Mouse (Mus musculus): ENCODE measurements around the gene Gm44805.
A peak's percentile ranks its signal among the peaks of the same experiment; 100 is the strongest.

Gm44805 gene

DNA sequence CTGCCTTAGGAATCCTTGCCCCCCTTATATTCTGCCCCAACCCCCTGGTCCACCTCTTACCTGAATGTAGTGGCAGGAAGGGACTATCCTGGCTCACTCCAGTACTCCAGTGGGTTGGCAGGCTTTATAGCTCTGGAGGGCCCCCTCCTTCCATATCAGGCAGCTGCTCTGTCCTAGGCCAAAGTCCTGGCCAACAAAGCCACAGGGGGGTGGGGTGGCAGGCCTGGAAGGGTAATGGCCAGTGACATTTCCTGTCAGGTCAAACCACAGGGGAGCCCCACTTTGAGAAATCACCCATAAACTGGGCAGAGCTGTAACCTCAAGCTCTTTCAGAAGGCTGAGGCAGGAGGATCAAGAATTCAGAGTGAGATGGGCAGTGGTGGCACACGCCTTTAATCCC is 4.6 kb downstream of the Gm44805 start:
- no peak for DNase-seq

GRCm38 (mm10) chr7:19675824-19676223 is 5.4 kb downstream of the Gm44805 start:
- DNase-seq = no peak

- DNase-seq = no peak
Observed at GRCm38 (mm10) chr7:19673083-19673699, 8.0 kb downstream of the Gm44805 start.

DNA sequence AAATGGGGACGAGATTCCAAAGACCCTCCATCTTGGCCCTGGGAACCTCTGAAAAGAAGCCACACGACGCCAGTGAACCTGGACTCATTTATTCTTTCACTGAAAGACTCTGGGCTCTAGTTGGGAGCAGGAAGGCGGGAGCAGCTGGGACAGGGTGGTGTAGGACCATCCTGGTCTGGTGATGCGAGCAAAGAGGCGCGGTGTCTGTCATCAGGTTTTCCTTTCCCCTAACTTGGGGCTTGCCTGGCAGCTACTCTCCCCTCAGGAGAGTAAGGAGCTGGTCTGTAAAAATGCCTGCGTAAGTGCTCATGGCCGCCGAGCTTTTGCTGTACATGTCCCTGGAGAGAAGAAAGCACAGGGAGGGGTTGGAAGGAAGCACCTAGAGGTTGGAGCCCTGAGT is 9.7 kb downstream of the Gm44805 start:
- no peak for DNase-seq

- peak; percentile 97 for DNase-seq
Observed at GRCm38 (mm10) chr7:19668947-19669721, 12.1 kb downstream of the Gm44805 start.

GRCm38 (mm10) chr7:19667434-19667833 is 13.8 kb downstream of the Gm44805 start:
- DNase-seq = no peak

DNA sequence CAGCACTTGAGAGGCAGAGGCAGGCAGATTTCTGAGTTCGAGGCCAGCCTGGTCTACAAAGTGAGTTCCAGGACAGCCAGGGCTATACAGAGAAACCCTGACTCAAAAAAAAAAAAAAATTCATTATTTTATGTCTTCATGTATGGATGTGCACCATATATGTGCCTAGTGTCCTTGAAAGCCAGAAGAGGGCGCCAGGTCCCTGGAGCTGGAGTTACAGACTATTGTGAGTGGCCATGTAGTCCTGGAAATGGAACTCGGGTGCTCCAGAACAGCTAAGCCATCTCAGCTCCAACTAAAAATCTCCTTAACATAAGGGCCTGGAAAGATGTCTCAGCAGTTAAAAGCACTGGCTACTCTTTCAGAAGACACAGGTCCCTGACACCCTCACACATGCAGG is 14.5 kb downstream of the Gm44805 start:
- no peak for DNase-seq

- DNase-seq = peak; percentile 98
Observed at GRCm38 (mm10) chr7:19664955-19665841, 16.0 kb downstream of the Gm44805 start, which contains the start of gene Clptm1. TSS of gene Clptm1 (minus strand) at chr7:19665033.

- no peak for DNase-seq
Observed at GRCm38 (mm10) chr7:19664455-19664954, 16.7 kb downstream of the Gm44805 start.

GRCm38 (mm10) chr7:19663940-19664339 is 17.3 kb downstream of the Gm44805 start:
- no peak for DNase-seq

DNA sequence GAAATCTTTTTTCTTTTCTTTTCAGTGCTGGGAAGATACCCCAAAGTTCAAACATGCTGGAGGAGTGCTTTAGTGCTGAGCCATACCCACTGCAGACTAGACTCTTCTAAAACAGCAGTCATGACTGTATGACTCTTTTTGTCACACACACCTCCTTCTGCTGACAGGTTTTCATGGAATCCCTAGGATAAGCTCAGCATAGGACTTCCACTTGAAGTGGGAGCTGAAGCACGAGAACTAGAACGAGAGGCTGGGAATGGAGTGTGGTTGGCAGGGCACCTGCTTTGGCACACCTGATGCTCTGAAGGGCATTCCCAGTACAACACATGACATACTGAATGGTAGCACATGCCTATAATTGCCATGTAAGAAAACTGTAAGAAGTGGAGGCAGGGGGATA is 28.6 kb downstream of the Gm44805 start:
- no peak for DNase-seq

DNA sequence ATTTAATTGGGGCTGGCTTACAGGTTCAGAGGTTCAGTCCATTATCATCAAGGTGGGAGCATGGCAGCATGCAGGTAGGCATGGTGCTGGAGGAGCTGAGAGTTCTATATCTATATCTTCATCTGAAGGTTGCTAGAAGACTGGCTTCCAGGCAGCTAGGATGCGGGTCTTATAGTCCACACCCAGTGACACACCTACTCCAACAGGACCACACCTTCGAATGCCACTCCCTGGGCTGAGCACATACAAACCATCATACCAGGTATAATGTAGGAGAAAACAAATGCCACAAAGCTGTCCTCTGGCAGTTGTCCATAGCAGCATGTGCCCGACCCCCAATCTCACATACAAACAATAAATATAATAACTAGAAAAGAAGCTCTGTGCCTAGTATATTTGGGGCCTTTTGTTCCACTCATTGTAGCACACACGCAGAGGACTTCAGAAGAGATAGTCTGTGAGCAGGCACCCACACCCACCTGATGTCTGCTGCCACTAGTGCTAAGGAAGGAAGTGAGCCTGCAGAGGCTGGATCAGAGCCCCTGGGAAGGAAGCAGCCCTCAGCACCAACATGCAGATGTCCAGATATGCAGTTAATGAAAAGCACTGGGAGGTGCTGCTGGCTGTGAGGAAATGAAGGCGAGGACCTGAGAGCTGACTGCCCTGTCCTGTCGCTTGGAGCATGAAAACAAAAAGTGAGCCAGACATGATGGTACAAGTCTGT is 30.0 kb downstream of the Gm44805 start:
- no peak for DNase-seq

DNA sequence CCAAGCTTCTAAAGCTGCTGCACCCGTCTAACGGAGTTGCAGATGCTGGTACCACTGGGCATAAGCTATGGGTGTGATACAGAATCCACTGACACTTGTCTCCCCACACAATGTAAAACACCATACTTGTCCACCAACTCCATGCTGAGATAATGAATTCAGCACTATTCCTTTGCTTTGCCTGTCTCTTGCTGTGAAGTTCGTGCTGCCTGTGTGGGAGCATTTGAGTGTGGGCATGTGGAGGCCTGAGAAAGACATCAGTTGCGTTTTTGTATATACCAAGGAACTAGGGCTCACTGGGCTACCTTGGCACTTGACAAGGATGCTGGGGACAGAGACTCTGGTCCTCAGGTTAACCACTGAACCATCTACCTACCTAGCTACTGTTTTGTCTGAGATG is 40.0 kb downstream of the Gm44805 start:
- no peak for DNase-seq

- no peak for DNase-seq
Observed at GRCm38 (mm10) chr7:19635074-19635827, 46.0 kb downstream of the Gm44805 start.

GRCm38 (mm10) chr7:19634591-19634990 is 46.6 kb downstream of the Gm44805 start:
- DNase-seq = no peak

DNA sequence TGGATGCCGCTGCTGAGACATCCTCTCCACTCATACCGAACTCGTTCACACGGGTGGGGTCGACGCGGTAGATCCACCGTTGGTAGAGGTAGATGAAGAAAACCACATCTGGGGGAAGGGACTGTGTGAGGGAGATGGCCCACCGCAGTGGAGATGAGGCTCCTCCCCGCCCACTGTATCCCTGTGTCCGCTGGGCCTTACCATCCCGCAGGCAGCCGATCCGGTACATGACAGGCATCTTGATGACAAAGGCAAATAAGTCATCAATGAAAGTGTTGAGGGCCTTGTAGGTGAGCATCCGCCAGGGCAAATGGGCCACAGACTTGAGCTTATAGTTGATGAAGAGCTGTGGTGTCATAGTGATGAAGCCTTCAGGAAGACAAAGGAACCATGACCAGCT is 47.4 kb downstream of the Gm44805 start:
- DNase-seq = no peak

DNA sequence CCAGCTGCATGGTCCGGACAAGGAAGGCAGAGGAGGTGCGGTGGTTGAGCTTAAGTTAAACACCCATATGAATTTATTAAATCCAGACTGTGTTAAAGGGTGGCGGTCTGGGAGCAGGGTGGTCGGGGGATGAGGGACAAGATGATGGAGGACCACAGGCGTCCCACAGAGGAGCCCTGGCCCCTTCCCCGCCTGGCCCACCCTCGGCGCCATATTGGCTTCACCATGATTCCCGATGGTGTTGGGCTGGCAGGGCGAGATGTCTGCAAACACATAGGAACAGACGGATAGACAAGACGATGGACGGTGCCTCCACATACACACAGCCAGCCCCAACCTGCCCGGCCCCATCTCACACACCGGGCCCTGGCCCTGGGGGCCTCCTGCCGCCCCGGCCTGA is 48.0 kb downstream of the Gm44805 start:
- DNase-seq = no peak

GRCm38 (mm10) chr7:19632720-19633119 is 48.5 kb downstream of the Gm44805 start:
- DNase-seq = no peak

GRCm38 (mm10) chr7:19632275-19632674 is 48.9 kb downstream of the Gm44805 start:
- DNase-seq = no peak

DNA sequence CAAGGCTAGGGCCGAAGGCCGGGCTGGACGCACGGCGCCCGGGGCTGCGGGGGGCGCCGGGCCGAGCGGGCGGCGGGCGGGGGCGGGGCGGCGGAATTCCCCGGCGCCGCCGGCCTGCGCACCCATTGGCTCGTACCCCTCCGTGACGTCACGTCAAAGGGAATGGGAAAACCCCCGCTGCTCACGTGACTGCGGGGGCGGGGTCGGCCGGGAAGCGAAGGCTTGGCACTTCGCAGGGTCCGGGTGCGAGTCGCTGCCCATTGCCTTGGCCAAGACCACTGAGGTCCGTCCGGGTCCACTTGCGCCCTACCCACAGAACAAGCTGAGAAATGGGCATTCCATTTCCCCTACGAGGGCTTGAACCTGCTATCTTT is 51.9 kb downstream of the Gm44805 start, which contains the start of gene Relb:
Gene Relb (minus strand): TSS at position 78 of the 374 bp plus-strand sequence.
- peak; percentile 96 for DNase-seq

GRCm38 (mm10) chr7:19628536-19629360 is 52.5 kb downstream of the Gm44805 start:
- DNase-seq = peak; percentile 100

Measured in lung, postnatal 10 days (tissue).